Mouse (Mus musculus): ENCODE measurements around the gene Trmt112. TPM values are rescaled to one million over a fixed set of nuclear protein-coding genes. Genes with fewer than 3 reads are reported as not detected.
A peak's percentile ranks its signal among the peaks of the same experiment; 100 is the strongest.

Trmt112 gene
- polyA plus RNA-seq (2012; rRNA removed) (163 and 164 TPM in 2 replicates), polyA plus RNA-seq (2014; fragmentation: Nextera tagmentation; extraction: Ambion mirVana) (163 and 167 TPM in 2 replicates)

- Histone ChIP-seq H3K4me1 (ENCODE audit: control insufficient read depth, insufficient read depth, low read length) (peaks cover 12% of the 10 kb centered on the region), H3K27ac (replicated peaks; ENCODE audit: low read depth, low read length) (peak within 1 kb of the TSS; percentile 99), H3K4me3 (replicated peaks; ENCODE audit: low read length) (peak within 1 kb of the TSS; percentile 67), H3K9me3 (ENCODE audit: control insufficient read depth, low read length) (no peaks in the 10 kb centered on the region), H3K4me2 (replicated peaks; ENCODE audit: low read depth, low read length, severe bottlenecking) (peak within 1 kb of the TSS; percentile 82), H3K9ac (ENCODE audit: low read depth, low read length, severe bottlenecking) (peak within 1 kb of the TSS; percentile 67), H3K27me3 (ENCODE audit: control insufficient read depth, insufficient read depth, low read length) (no peaks in the 10 kb centered on the region), H3K36me3 (ENCODE audit: control insufficient read depth, insufficient read depth, low read length) (peaks cover 48% of the 10 kb centered on the region)
- TF ChIP-seq POLR2A (IDR thresholded peaks at IDR 0.05; ENCODE audit: borderline replicate concordance, extremely low read depth, insufficient read depth, insufficient read length) = peak; percentile 55; the same call in 1 of the 2 replicates
- WGBS = 1% methylated on average over 65 of the region's 65 CpGs
- ATAC-seq (ENCODE audit: low FRiP score, low read depth) = peak; percentile 92
- peak; percentile 95 for DNase-seq (ENCODE audit: low spot score)
Observed at GRCm38 (mm10) chr19:6909507-6910289, at the start of gene Trmt112, which contains the start of gene Prdx5. Gene Trmt112 (plus strand): TSS chr19:6909698. Gene Prdx5 (minus strand): TSS chr19:6910106.

GRCm38 (mm10) chr19:6859971-6860370 is 49.5 kb upstream of the Trmt112 start:
- no peak for ATAC-seq (ENCODE audit: low FRiP score, low read depth)

GRCm38 (mm10) chr19:6860706-6861105 is 48.8 kb upstream of the Trmt112 start:
- no peaks in the 10 kb centered on the region for H3K27me3 ChIP-seq (ENCODE audit: control insufficient read depth, insufficient read depth, low read length)
- DNase-seq (ENCODE audit: low spot score) (no peak), ATAC-seq (ENCODE audit: low FRiP score, low read depth) (no peak)
- no peak overlapping the region for H3K4me2 ChIP-seq (replicated peaks; ENCODE audit: low read depth, low read length, severe bottlenecking)
- no peaks in the 10 kb centered on the region for H3K36me3 ChIP-seq (ENCODE audit: control insufficient read depth, insufficient read depth, low read length)
- no peaks in the 10 kb centered on the region for H3K4me1 ChIP-seq (ENCODE audit: control insufficient read depth, insufficient read depth, low read length)
- 87% methylated on average over 6 of the region's 6 CpGs for WGBS
- no peak overlapping the region for H3K27ac ChIP-seq (replicated peaks; ENCODE audit: low read depth, low read length)
- no peak overlapping the region for H3K9ac ChIP-seq (ENCODE audit: low read depth, low read length, severe bottlenecking)
- TF ChIP-seq POLR2A (IDR thresholded peaks at IDR 0.05; ENCODE audit: borderline replicate concordance, extremely low read depth, insufficient read depth, insufficient read length) = no peak
- H3K4me3 ChIP-seq (replicated peaks; ENCODE audit: low read length) = no peak overlapping the region
- no peaks in the 10 kb centered on the region for H3K9me3 ChIP-seq (ENCODE audit: control insufficient read depth, low read length)

More at GRCm38 (mm10) chr19:6859971-6860370, 49.5 kb upstream of the Trmt112 start:
- Histone ChIP-seq H3K27ac (replicated peaks; ENCODE audit: low read depth, low read length) (no peak overlapping the region), H3K4me2 (replicated peaks; ENCODE audit: low read depth, low read length, severe bottlenecking) (no peak overlapping the region), H3K4me1 (ENCODE audit: control insufficient read depth, insufficient read depth, low read length) (no peaks in the 10 kb centered on the region), H3K27me3 (ENCODE audit: control insufficient read depth, insufficient read depth, low read length) (no peaks in the 10 kb centered on the region), H3K36me3 (ENCODE audit: control insufficient read depth, insufficient read depth, low read length) (no peaks in the 10 kb centered on the region), H3K4me3 (replicated peaks; ENCODE audit: low read length) (no peak overlapping the region), H3K9me3 (ENCODE audit: control insufficient read depth, low read length) (no peaks in the 10 kb centered on the region), H3K9ac (ENCODE audit: low read depth, low read length, severe bottlenecking) (no peak overlapping the region)
- DNase-seq (ENCODE audit: low spot score) = no peak
- TF ChIP-seq POLR2A (IDR thresholded peaks at IDR 0.05; ENCODE audit: borderline replicate concordance, extremely low read depth, insufficient read depth, insufficient read length) = no peak
- WGBS = 78% methylated on average over 3 of the region's 3 CpGs

- TF ChIP-seq POLR2A (IDR thresholded peaks at IDR 0.05; ENCODE audit: borderline replicate concordance, extremely low read depth, insufficient read depth, insufficient read length) = no peak
- Histone ChIP-seq H3K9me3 (ENCODE audit: control insufficient read depth, low read length) (no peaks in the 10 kb centered on the region), H3K4me2 (replicated peaks; ENCODE audit: low read depth, low read length, severe bottlenecking) (no peak overlapping the region), H3K36me3 (ENCODE audit: control insufficient read depth, insufficient read depth, low read length) (no peaks in the 10 kb centered on the region), H3K9ac (ENCODE audit: low read depth, low read length, severe bottlenecking) (no peak overlapping the region), H3K27me3 (ENCODE audit: control insufficient read depth, insufficient read depth, low read length) (no peaks in the 10 kb centered on the region), H3K27ac (replicated peaks; ENCODE audit: low read depth, low read length) (no peak overlapping the region), H3K4me3 (replicated peaks; ENCODE audit: low read length) (no peak overlapping the region), H3K4me1 (ENCODE audit: control insufficient read depth, insufficient read depth, low read length) (no peaks in the 10 kb centered on the region)
- DNase-seq (ENCODE audit: low spot score) (no peak), ATAC-seq (ENCODE audit: low FRiP score, low read depth) (no peak)
- 79% methylated on average over 4 of the region's 4 CpGs for WGBS
Observed at GRCm38 (mm10) chr19:6861451-6861850, 48.0 kb upstream of the Trmt112 start.

- no peak for TF ChIP-seq POLR2A (IDR thresholded peaks at IDR 0.05; ENCODE audit: borderline replicate concordance, extremely low read depth, insufficient read depth, insufficient read length)
- WGBS = 8% methylated on average over 5 of the region's 5 CpGs
- peak; percentile 49 for DNase-seq (ENCODE audit: low spot score)
- Histone ChIP-seq H3K4me1 (ENCODE audit: control insufficient read depth, insufficient read depth, low read length) (no peaks in the 10 kb centered on the region), H3K9me3 (ENCODE audit: control insufficient read depth, low read length) (no peaks in the 10 kb centered on the region), H3K4me2 (replicated peaks; ENCODE audit: low read depth, low read length, severe bottlenecking) (peak overlapping the region; percentile 25), H3K27me3 (ENCODE audit: control insufficient read depth, insufficient read depth, low read length) (no peaks in the 10 kb centered on the region), H3K36me3 (ENCODE audit: control insufficient read depth, insufficient read depth, low read length) (no peaks in the 10 kb centered on the region), H3K9ac (ENCODE audit: low read depth, low read length, severe bottlenecking) (no peak overlapping the region; the same call in 1 of the 2 replicates), H3K4me3 (replicated peaks; ENCODE audit: low read length) (no peak overlapping the region), H3K27ac (replicated peaks; ENCODE audit: low read depth, low read length) (no peak overlapping the region)
- ATAC-seq (ENCODE audit: low FRiP score, low read depth) = no peak
Observed at GRCm38 (mm10) chr19:6869355-6869754, 40.1 kb upstream of the Trmt112 start.

Data from limb, embryonic 14.5 days (tissue).